Mouse (Mus musculus) intestine, postnatal 0 days (tissue): ENCODE measurements around the gene Ephb2. TPM values are rescaled to one million over a fixed set of nuclear protein-coding genes. Genes with fewer than 3 reads are reported as not detected.

Source experiments
- ATAC-seq: fragments of 200-750 bp; cut with Nextera tagmentation; 2 replicates; pipeline ENCODE4 v1.8.0; 2017; ENCODE audit warnings: mild to moderate bottlenecking, moderate TSS enrichment, moderate library complexity
- H3K27ac ChIP-seq: fragments of 300-500 bp; sonication (generic); 2 replicates; pipeline ENCODE4 v1.5.1; 2014; ENCODE audit warnings: mild to moderate bottlenecking, low read depth, low read length, moderate library complexity
- H3K27me3 ChIP-seq: fragments of 300-500 bp; sonication (generic); replicated peaks from 2 replicates; pipeline ENCODE4 v1.6.1; 2014; ENCODE audit warnings: low read length, mixed read lengths; ENCODE audit not compliant: control insufficient read depth, insufficient read depth
- H3K36me3 ChIP-seq: fragments of 300-500 bp; sonication (generic); 2 replicates; pipeline ENCODE4 v1.6.1; 2014; ENCODE audit warnings: mild to moderate bottlenecking, moderate library complexity; ENCODE audit not compliant: control insufficient read depth, insufficient read depth
- H3K4me1 ChIP-seq: fragments of 300-500 bp; sonication (generic); replicated peaks from 2 replicates; pipeline ENCODE4 v1.6.1; 2014; ENCODE audit warnings: antibody characterized with exemption, low read length, mixed read lengths; ENCODE audit not compliant: control insufficient read depth, insufficient read depth
- H3K4me2 ChIP-seq: fragments of 300-500 bp; sonication (generic); replicated peaks from 2 replicates; pipeline ENCODE4 v1.6.1; 2014; ENCODE audit warnings: low read depth, mild to moderate bottlenecking, moderate library complexity
- H3K4me3 ChIP-seq: fragments of 300-500 bp; sonication (generic); 2 replicates; pipeline ENCODE4 v1.5.1; 2014; ENCODE audit warnings: low read depth, low read length
- H3K9ac ChIP-seq: fragments of 300-500 bp; sonication (generic); 2 replicates; pipeline ENCODE4 v1.6.1; 2014; ENCODE audit warnings: mild to moderate bottlenecking, low read depth, low read length
- H3K9me3 ChIP-seq: fragments of 300-500 bp; sonication (generic); 2 replicates; pipeline ENCODE4 v1.6.1; 2016; ENCODE audit warnings: mixed run types; ENCODE audit not compliant: control insufficient read depth
- CTCF ChIP-seq: sonication (generic); IDR thresholded peaks from 2 replicates; pipeline ENCODE4 v1.5.1; 2016; ENCODE audit warnings: low read depth, mild to moderate bottlenecking, control low read depth, antibody characterized with exemption, moderate library complexity
- WGBS: fragments of 180-500 bp; shearing (Covaris S2); extraction: QIAGEN DNeasy Blood & Tissue Kit; methylation state at CpG from one replicate; pipeline ENCODE4 v1.1.7; 2014; 5-methylcytosine and 5-hydroxymethylcytosine counted together
- polyA plus RNA-seq: library from polyadenylated mRNA; unstranded; fragments of >200 nt; fragmentation: Nextera tagmentation; extraction: Ambion mirVana; gene quantifications from 2 replicates; pipeline ENCODE4 v1.2.1, GENCODE M21; 2015

Ephb2 gene
- polyA plus RNA-seq, 1 experiment from 2014 or later: 5.7 TPM

GRCm38 (mm10) chr4:136685431-136685869 lies 150.3 kb downstream of the Ephb2 start:
- WGBS: 59% methylated on average over 10 of the region's 10 CpGs
- no peak overlapping the region for H3K4me2 ChIP-seq
- peaks cover 8% of the 10 kb centered on the region for H3K36me3 ChIP-seq
- no peak for ATAC-seq
- H3K27me3 ChIP-seq: no peaks in the 10 kb centered on the region
- H3K9me3 ChIP-seq: no peaks in the 10 kb centered on the region
- H3K27ac ChIP-seq: no peak overlapping the region
- TF ChIP-seq CTCF: no peak
- H3K4me3 ChIP-seq: no peak overlapping the region
- H3K9ac ChIP-seq: no peak overlapping the region
- H3K4me1 ChIP-seq: no peaks in the 10 kb centered on the region

GRCm38 (mm10) chr4:136684485-136684884 lies 151.3 kb downstream of the Ephb2 start:
- H3K36me3 ChIP-seq: peaks cover 8% of the 10 kb centered on the region
- no peak overlapping the region for H3K4me3 ChIP-seq
- H3K4me2 ChIP-seq: no peak overlapping the region
- no peaks in the 10 kb centered on the region for H3K27me3 ChIP-seq
- ATAC-seq: peak; percentile 8; the same call in 1 of the 2 replicates
- no peaks in the 10 kb centered on the region for H3K4me1 ChIP-seq
- 79% methylated on average over 6 of the region's 6 CpGs for WGBS
- H3K9me3 ChIP-seq: no peaks in the 10 kb centered on the region
- H3K27ac ChIP-seq: no peak overlapping the region
- no peak overlapping the region for H3K9ac ChIP-seq
- TF ChIP-seq CTCF: peak; percentile 47

- Histone ChIP-seq H3K4me2 (no peak overlapping the region), H3K27ac (no peak overlapping the region), H3K9ac (no peak overlapping the region), H3K27me3 (no peaks in the 10 kb centered on the region), H3K4me3 (no peak overlapping the region), H3K9me3 (no peaks in the 10 kb centered on the region), H3K36me3 (peaks cover 8% of the 10 kb centered on the region), H3K4me1 (no peaks in the 10 kb centered on the region; the same call in 1 of the 2 replicates)
- WGBS: 85% methylated on average over 14 of the region's 14 CpGs
- ATAC-seq: no peak
- no peak for TF ChIP-seq CTCF
Measured at GRCm38 (mm10) chr4:136680641-136681040, 155.1 kb downstream of the Ephb2 start.

GRCm38 (mm10) chr4:136679221-136679620 lies 156.6 kb downstream of the Ephb2 start:
- no peak overlapping the region for H3K27ac ChIP-seq
- H3K4me3 ChIP-seq: no peak overlapping the region
- H3K4me1 ChIP-seq: no peaks in the 10 kb centered on the region; the same call in 1 of the 2 replicates
- WGBS: 52% methylated on average over 8 of the region's 8 CpGs
- H3K4me2 ChIP-seq: no peak overlapping the region
- no peaks in the 10 kb centered on the region for H3K27me3 ChIP-seq
- H3K36me3 ChIP-seq: peaks cover 14% of the 10 kb centered on the region
- ATAC-seq: no peak
- TF ChIP-seq CTCF: no peak
- no peaks in the 10 kb centered on the region for H3K9me3 ChIP-seq
- H3K9ac ChIP-seq: no peak overlapping the region

- Histone ChIP-seq H3K9ac (no peak overlapping the region), H3K4me1 (no peaks in the 10 kb centered on the region; the same call in 1 of the 2 replicates), H3K4me3 (no peak overlapping the region), H3K27ac (no peak overlapping the region), H3K4me2 (no peak overlapping the region), H3K27me3 (no peaks in the 10 kb centered on the region), H3K36me3 (peaks cover 13% of the 10 kb centered on the region; the same call in 1 of the 2 replicates), H3K9me3 (no peaks in the 10 kb centered on the region)
- ATAC-seq: 0 out of 2 replicates have a peak, but pooled peaks have one; percentile 19
- 4% methylated on average over 3 of the region's 3 CpGs for WGBS
- TF ChIP-seq CTCF: peak; percentile 99
Measured at GRCm38 (mm10) chr4:136678480-136678879, 157.3 kb downstream of the Ephb2 start.

- WGBS: 53% methylated on average over 9 of the region's 9 CpGs
- no peak overlapping the region for H3K9ac ChIP-seq
- H3K27me3 ChIP-seq: no peaks in the 10 kb centered on the region
- no peaks in the 10 kb centered on the region; the same call in 1 of the 2 replicates for H3K4me1 ChIP-seq
- peak overlapping the region; percentile 29 for H3K27ac ChIP-seq
- ATAC-seq: peak; percentile 58
- H3K4me2 ChIP-seq: no peak overlapping the region
- TF ChIP-seq CTCF: no peak
- H3K4me3 ChIP-seq: no peak overlapping the region
- no peaks in the 10 kb centered on the region for H3K9me3 ChIP-seq
- peaks cover 23% of the 10 kb centered on the region for H3K36me3 ChIP-seq
Measured at GRCm38 (mm10) chr4:136675439-136675838, 160.3 kb downstream of the Ephb2 start.
